Mouse (Mus musculus) testis, adult 2 months (tissue): Measurements from ENCODE around the gene Dnase2b.

Experiments
- CTCF ChIP-seq: fragments of 200-500 bp; IDR thresholded peaks from 2 replicates; pipeline ENCODE4 v1.5.1; 2012; ENCODE audit warnings: low read depth, mild to moderate bottlenecking, inconsistent platforms, low read length, moderate library complexity; ENCODE audit not compliant: control insufficient read depth, insufficient read depth, insufficient replicate concordance
- POLR2A ChIP-seq: fragments of 200-500 bp; IDR thresholded peaks from 2 replicates; pipeline ENCODE4 v1.6.1; 2012; ENCODE audit warnings: low read depth, mild to moderate bottlenecking, inconsistent platforms, low read length, moderate library complexity; ENCODE audit not compliant: control insufficient read depth

DNA sequence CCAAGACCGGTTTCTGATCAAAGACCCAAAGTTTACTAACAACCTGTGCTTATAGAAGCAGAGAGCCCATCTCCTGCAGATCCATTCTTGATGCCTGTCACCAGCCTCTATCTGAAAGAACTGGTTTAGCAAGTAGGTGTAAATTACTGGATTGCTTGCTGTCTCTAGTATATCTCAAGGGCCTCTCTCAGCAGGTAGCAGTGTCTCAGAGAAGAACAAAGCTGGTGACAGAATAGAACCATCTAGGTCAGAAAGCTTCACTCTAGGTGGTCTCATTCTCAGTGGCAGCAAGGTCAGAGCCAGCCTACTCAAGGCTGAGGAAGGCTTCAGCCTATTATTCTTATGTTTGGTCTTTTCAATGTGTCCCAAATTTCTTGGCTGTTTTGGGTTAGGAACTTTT lies 71.8 kb downstream of the Dnase2b start:
- TF ChIP-seq POLR2A = no peak
- TF ChIP-seq CTCF = no peak
